Mouse (Mus musculus) G1E (cell line): ENCODE measurements around the gene U90926. TPM values are rescaled to one million over a fixed set of nuclear protein-coding genes. Genes with fewer than 3 reads are reported as not detected.

Experiments
- ATAC-seq: 2 replicates; pipeline ENCODE4 v1.8.0; 2016; ENCODE audit warnings: mild to moderate bottlenecking; ENCODE audit not compliant: insufficient number of reproducible peaks, poor library complexity, low FRiP score, severe bottlenecking; ENCODE audit errors: extremely low read depth
- DNase-seq: peaks from one replicate; pipeline ENCODE4 v3.0.0; 2012; ENCODE audit warnings: low spot score
- H3K27me3 ChIP-seq: 2 replicates; pipeline ENCODE4 v1.6.1; 2012; ENCODE audit warnings: mild to moderate bottlenecking, low read length, inconsistent platforms; ENCODE audit not compliant: insufficient read depth
- H3K36me3 ChIP-seq: replicated peaks from 2 replicates; pipeline ENCODE3; 2012; ENCODE audit warnings: mild to moderate bottlenecking, inconsistent platforms
- H3K4me1 ChIP-seq: 2 replicates; pipeline ENCODE4 v1.6.1; 2012; ENCODE audit warnings: low read depth, low read length, inconsistent platforms, mixed read lengths; ENCODE audit not compliant: insufficient read depth
- H3K4me3 ChIP-seq: 2 replicates; pipeline ENCODE4 v1.5.1; 2012; ENCODE audit warnings: low read depth, mild to moderate bottlenecking, inconsistent platforms, low read length, moderate library complexity, mixed read lengths
- H3K9me3 ChIP-seq: replicated peaks from 2 replicates; pipeline ENCODE4 v1.6.1; 2012; ENCODE audit warnings: inconsistent platforms
- CTCF ChIP-seq: IDR thresholded peaks from 2 replicates; pipeline ENCODE4 v1.5.1; 2012; ENCODE audit warnings: low read depth, low read length, inconsistent platforms, mixed read lengths
- GATA1 ChIP-seq: IDR thresholded peaks from 2 replicates; pipeline ENCODE4 v1.6.1; 2012; ENCODE audit warnings: borderline replicate concordance, low read length, inconsistent platforms, mixed read lengths
- GATA2 ChIP-seq: IDR thresholded peaks from 2 replicates; pipeline ENCODE4 v1.6.1; 2012; ENCODE audit warnings: low read depth, low read length, inconsistent platforms, borderline replicate concordance
- POLR2AphosphoS5 ChIP-seq: IDR thresholded peaks from 2 replicates; pipeline ENCODE4 v1.6.1; 2012; ENCODE audit warnings: low read depth, low read length, inconsistent platforms; ENCODE audit not compliant: insufficient replicate concordance
- TAL1 ChIP-seq: conservative IDR thresholded peaks from 2 replicates; pipeline ENCODE4 v1.6.1; 2012; ENCODE audit warnings: low read depth, low read length, inconsistent platforms, mixed read lengths
- polyA plus RNA-seq: library from polyadenylated mRNA; stranded (reverse); fragments of >175 nt; gene quantifications from 2 replicates; pipeline ENCODE4 v1.2.3, GENCODE M21; 2012
- total RNA-seq, 2 experiments: library from RNA; stranded (forward) in 1 of 2; stranded (reverse) in 1 of 2; fragments of 200-1000 nt in 1 of 2; fragments of >200 nt in 1 of 2; fragmentation: Nextera tagmentation in 1 of 2; gene quantifications; 2 replicates each; pipeline ENCODE4 v1.2.3; 2014 to 2017

U90926 gene
- total and polyA plus RNA-seq, 3 experiments = not detected

DNA sequence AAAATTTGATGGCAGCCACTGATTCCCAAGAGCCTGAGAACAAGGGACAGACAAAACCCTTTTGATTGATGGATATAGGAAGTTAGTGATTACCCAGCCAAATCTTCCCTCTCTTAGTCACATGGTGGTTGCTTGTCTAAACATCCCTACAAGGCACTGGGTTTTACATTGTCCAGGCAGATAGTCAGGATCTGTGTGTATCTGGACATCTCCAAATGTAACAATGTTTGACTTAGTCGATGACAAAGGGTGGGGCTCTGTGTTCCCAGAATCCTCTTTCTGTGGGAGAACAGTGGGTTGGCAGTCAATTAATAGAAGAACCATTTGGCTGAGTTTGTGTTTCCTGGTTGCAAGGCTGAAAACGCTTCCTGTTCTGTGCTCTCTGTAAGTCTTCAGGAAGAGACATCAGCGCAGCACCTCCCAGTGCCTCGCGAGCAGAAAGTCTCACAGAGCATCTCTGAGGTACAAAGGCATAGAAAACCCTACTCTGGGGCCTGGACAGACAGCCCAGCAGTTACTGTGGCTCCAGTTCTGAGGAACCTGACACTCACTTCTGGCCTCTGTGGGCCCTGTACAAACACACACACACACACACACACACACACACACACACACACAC, 19.8 kb upstream of the U90926 start:
- no peak for TF ChIP-seq TAL1
- TF ChIP-seq CTCF = no peak
- TF ChIP-seq GATA1 = no peak
- no peak for TF ChIP-seq GATA2
- TF ChIP-seq POLR2AphosphoS5 = no peak
- ATAC-seq (no peak), DNase-seq (no peak)
- no peaks in the 10 kb centered on the region for H3K9me3 ChIP-seq
- peaks cover 28% of the 10 kb centered on the region for H3K27me3 ChIP-seq
- peaks cover 15% of the 10 kb centered on the region for H3K4me1 ChIP-seq
- no peaks in the 10 kb centered on the region for H3K36me3 ChIP-seq
- no peak overlapping the region for H3K4me3 ChIP-seq

DNA sequence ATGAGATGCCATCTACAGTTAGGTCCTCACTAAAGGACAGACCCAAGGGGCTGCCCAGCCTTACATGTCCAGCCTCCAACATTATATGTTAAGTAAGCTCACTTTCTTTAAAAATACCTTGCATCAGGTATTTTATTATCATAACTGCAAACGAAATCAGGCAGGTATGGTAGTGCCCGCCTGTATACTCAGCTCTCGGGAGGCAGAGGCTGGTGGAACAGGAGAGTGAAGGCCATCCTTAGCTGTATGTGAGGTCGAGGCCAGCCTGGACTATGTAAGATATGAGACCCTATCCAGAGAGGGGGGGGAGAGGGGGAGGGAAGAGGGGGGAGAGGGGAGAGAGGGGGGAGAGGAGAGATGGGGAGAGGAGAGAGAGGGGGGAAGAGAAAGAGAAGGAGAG, 18.2 kb upstream of the U90926 start:
- Histone ChIP-seq H3K9me3 (no peaks in the 10 kb centered on the region), H3K4me3 (no peak overlapping the region), H3K4me1 (peaks cover 9% of the 10 kb centered on the region), H3K36me3 (no peaks in the 10 kb centered on the region), H3K27me3 (peaks cover 30% of the 10 kb centered on the region)
- ATAC-seq (no peak), DNase-seq (no peak)
- no peak for TF ChIP-seq GATA1
- no peak for TF ChIP-seq TAL1

- Histone ChIP-seq H3K27me3 (peaks cover 35% of the 10 kb centered on the region), H3K4me1 (peaks cover 9% of the 10 kb centered on the region), H3K9me3 (no peaks in the 10 kb centered on the region), H3K36me3 (no peaks in the 10 kb centered on the region), H3K4me3 (no peak overlapping the region)
- no peak for TF ChIP-seq GATA1
- no peak for TF ChIP-seq CTCF
- no peak for TF ChIP-seq TAL1
- no peak for TF ChIP-seq POLR2AphosphoS5
- no peak for TF ChIP-seq GATA2
- DNase-seq (no peak), ATAC-seq (no peak)
These were observed 16.6 kb upstream of the U90926 start for GRCm38 (mm10) chr5:92231836-92232235.

DNA sequence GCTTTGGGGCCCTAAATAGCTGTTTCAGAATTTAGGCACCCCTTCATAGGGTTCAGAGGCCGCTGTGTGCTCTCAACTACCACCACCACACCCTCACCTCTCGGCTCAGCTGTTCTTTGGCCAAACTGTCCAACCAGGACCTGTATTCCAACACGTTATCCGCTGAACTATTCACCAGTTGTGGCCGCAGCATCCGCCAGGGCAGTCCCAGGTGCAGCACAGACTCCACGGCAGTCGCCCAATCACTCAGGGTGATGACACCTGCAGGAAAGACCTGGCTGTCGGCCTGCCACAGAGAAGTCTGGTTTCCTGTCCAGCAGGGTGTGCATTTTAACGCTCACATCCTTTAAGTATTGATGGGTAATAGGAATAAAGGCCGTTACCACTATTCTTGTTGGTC, 15.1 kb upstream of the U90926 start:
- Histone ChIP-seq H3K4me1 (peaks cover 9% of the 10 kb centered on the region), H3K9me3 (no peaks in the 10 kb centered on the region), H3K27me3 (peaks cover 30% of the 10 kb centered on the region), H3K4me3 (no peak overlapping the region), H3K36me3 (no peaks in the 10 kb centered on the region)
- no peak for DNase-seq
- TF ChIP-seq GATA1 (no peak), TAL1 (no peak), POLR2AphosphoS5 (no peak)
- no peak for ATAC-seq

DNA sequence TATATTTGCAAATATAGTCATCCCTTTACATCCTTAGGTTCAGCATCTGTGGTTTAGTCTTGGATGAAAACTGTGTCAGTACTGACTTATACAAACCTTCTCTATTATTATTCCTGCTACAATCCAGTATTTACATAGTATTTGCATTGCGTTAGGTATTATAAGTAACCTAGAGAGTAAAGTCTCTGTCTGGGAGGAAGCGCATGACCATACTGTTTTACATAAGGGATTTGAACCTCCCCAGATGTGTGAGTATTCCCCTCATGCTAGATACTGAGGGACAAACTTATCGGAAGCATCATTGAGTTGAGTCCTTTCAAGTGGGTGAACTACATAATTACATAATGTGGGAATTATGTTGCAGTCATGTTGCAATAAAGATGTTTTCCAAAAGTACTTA, 14.3 kb upstream of the U90926 start:
- no peaks in the 10 kb centered on the region for H3K9me3 ChIP-seq
- TF ChIP-seq GATA1 = no peak
- TF ChIP-seq POLR2AphosphoS5 = no peak
- TF ChIP-seq CTCF = no peak
- no peak for TF ChIP-seq GATA2
- TF ChIP-seq TAL1 = no peak
- peaks cover 27% of the 10 kb centered on the region for H3K27me3 ChIP-seq
- H3K4me3 ChIP-seq = no peak overlapping the region
- peaks cover 9% of the 10 kb centered on the region for H3K4me1 ChIP-seq
- ATAC-seq (no peak), DNase-seq (no peak)
- no peaks in the 10 kb centered on the region for H3K36me3 ChIP-seq

GRCm38 (mm10) chr5:92228776-92229175, 13.6 kb upstream of the U90926 start:
- no peak overlapping the region for H3K4me3 ChIP-seq
- TF ChIP-seq GATA2 (no peak), GATA1 (no peak), CTCF (no peak)
- H3K9me3 ChIP-seq = no peaks in the 10 kb centered on the region
- H3K36me3 ChIP-seq = no peaks in the 10 kb centered on the region
- ATAC-seq = no peak
- peaks cover 22% of the 10 kb centered on the region for H3K27me3 ChIP-seq
- DNase-seq = no peak
- peaks cover 9% of the 10 kb centered on the region for H3K4me1 ChIP-seq

DNA sequence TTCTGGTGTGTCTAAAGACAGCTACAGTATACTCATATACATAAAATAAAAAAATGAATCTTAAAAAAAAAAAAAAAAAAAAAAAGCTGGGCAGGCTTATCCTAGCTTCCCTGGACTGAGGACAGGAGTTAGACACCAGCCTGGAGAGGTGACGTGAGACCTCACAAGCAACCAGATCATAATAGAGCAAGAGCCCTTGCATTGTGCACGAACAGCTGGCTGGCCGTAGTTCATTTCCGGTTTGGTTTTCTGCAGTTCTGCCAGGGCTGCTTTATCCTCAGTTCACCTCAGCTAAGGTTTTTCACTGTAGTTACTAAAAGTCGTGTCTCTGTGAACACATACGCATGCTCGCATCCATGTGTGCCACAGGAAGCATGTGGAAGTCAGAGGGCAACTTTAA, 12.6 kb upstream of the U90926 start:
- ATAC-seq = no peak
- TF ChIP-seq CTCF (no peak), GATA1 (no peak), POLR2AphosphoS5 (no peak), GATA2 (no peak), TAL1 (no peak)

More for the DNA sequence above, 12.6 kb upstream of the U90926 start:
- Histone ChIP-seq H3K36me3 (no peaks in the 10 kb centered on the region), H3K27me3 (peaks cover 22% of the 10 kb centered on the region), H3K9me3 (no peaks in the 10 kb centered on the region), H3K4me3 (no peak overlapping the region), H3K4me1 (peaks cover 9% of the 10 kb centered on the region)
- no peak for DNase-seq
